8 mouse cellular contexts compared by ENCODE assay signal in the genomic region with DNA sequence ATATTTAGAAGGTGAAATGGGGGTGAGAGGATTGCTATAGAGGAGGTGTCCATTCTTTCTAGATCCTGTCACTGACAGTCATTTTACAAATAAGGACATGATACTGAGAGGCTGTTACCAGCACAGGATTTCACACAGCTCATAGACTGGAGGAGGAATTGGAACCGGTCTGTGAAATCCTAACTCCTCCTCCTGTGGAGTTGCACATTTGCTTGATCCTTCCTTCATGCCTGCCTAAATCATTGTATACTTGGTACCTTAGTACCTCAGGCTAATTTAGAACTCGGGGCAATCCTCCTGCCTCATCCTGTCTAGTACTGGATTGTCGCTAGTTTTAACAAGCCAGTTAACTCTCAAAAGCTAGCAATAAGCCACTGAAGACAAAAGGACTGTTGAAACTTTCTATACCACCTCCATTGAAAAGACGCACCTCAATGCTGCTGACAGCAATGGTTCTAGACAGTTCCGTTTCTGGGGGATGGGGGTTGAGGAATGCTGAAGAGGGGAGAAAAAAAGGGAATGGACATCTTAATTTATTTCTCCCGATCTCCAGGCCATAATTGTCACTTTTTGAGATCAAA. TPM values are rescaled to one million over a fixed set of nuclear protein-coding genes. Genes with fewer than 3 reads are reported as not detected.
DNase-seq lines count a peak whose midpoint lies in the region; ATAC-seq and TF ChIP-seq lines count a peak whose summit lies in the region.

No protein-coding gene starts in this region.

- peaks cover 20% of the 10 kb centered on the region for H3K4me1 ChIP-seq in lung, embryonic 14.5 days (ENCODE audit: insufficient read depth)
- H3K4me1 ChIP-seq in embryonic facial prominence, embryonic 14.5 days (ENCODE audit: control insufficient read depth, insufficient read depth, low read length) = peaks cover 24% of the 10 kb centered on the region
- peaks cover 14% of the 10 kb centered on the region for H3K4me1 ChIP-seq in intestine, embryonic 16.5 days (ENCODE audit: control insufficient read depth, insufficient read depth, low read length)
- peaks cover 18% of the 10 kb centered on the region for H3K4me1 ChIP-seq in neural tube, embryonic 14.5 days (ENCODE audit: control insufficient read depth, insufficient read depth, low read length)

- DNase-seq in lung, embryonic 14.5 days = peak; percentile 10
- DNase-seq in lung, adult 18-20 months = no peak
- DNase-seq in embryonic facial prominence, embryonic 14.5 days (ENCODE audit: low spot score) = no peak
- DNase-seq in urinary bladder, postnatal 4 days (ENCODE audit: low spot score in 2 of 2) = no peak
- no peak for DNase-seq in layer of hippocampus, adult 11-12 months (ENCODE audit: low spot score)
- no peak for DNase-seq in embryo, embryonic 10 days (ENCODE audit: low spot score)

- H3K36me3 ChIP-seq in lung, embryonic 14.5 days (ENCODE audit: insufficient read depth) = no peaks in the 10 kb centered on the region
- H3K36me3 ChIP-seq in embryonic facial prominence, embryonic 14.5 days (ENCODE audit: control insufficient read depth, insufficient read depth, low read length) = no peaks in the 10 kb centered on the region
- H3K36me3 ChIP-seq in intestine, embryonic 16.5 days (ENCODE audit: control insufficient read depth, insufficient read depth, low read length) = no peaks in the 10 kb centered on the region
- H3K36me3 ChIP-seq in neural tube, embryonic 14.5 days (ENCODE audit: control insufficient read depth, insufficient read depth, low read length) = no peaks in the 10 kb centered on the region

- peak overlapping the region; percentile 85 for H3K9ac ChIP-seq in lung, embryonic 14.5 days
- peak overlapping the region; percentile 87 for H3K9ac ChIP-seq in embryonic facial prominence, embryonic 14.5 days (ENCODE audit: low read depth, low read length)
- peak overlapping the region; percentile 93 for H3K9ac ChIP-seq in intestine, embryonic 16.5 days (ENCODE audit: low read depth, low read length)
- H3K9ac ChIP-seq in neural tube, embryonic 14.5 days (replicated peaks; ENCODE audit: low read depth, low read length) = peak overlapping the region; percentile 82; the same call in 1 of the 2 replicates

- H3K9me3 ChIP-seq in lung, embryonic 14.5 days (ENCODE audit: low read depth, low read length) = no peaks in the 10 kb centered on the region
- no peaks in the 10 kb centered on the region for H3K9me3 ChIP-seq in embryonic facial prominence, embryonic 14.5 days (ENCODE audit: control insufficient read depth, low read length)
- no peaks in the 10 kb centered on the region for H3K9me3 ChIP-seq in intestine, embryonic 16.5 days (ENCODE audit: control insufficient read depth, low read length)
- no peaks in the 10 kb centered on the region for H3K9me3 ChIP-seq in neural tube, embryonic 14.5 days (ENCODE audit: control insufficient read depth, low read length)

- peak overlapping the region; percentile 89 for H3K4me3 ChIP-seq in lung, embryonic 14.5 days (ENCODE audit: low read depth, low read length)
- H3K4me3 ChIP-seq in embryonic facial prominence, embryonic 14.5 days (ENCODE audit: low read depth, low read length) = peak overlapping the region; percentile 86
- peak overlapping the region; percentile 97 for H3K4me3 ChIP-seq in intestine, embryonic 16.5 days (ENCODE audit: low read length)
- peak overlapping the region; percentile 81 for H3K4me3 ChIP-seq in neural tube, embryonic 14.5 days (ENCODE audit: low read depth, low read length)

- 3% methylated on average over 6 of the region's 6 CpGs for WGBS in lung, embryonic 14.5 days
- 1% methylated on average over 6 of the region's 6 CpGs for WGBS in embryonic facial prominence, embryonic 14.5 days
- 3% methylated on average over 6 of the region's 6 CpGs for WGBS in intestine, embryonic 16.5 days
- WGBS in neural tube, embryonic 14.5 days = 4% methylated on average over 6 of the region's 6 CpGs

- H3K4me2 ChIP-seq in lung, embryonic 14.5 days = peak overlapping the region; percentile 94
- peak overlapping the region; percentile 82 for H3K4me2 ChIP-seq in embryonic facial prominence, embryonic 14.5 days (ENCODE audit: low read depth, low read length)
- H3K4me2 ChIP-seq in intestine, embryonic 16.5 days (ENCODE audit: low read depth, low read length) = peak overlapping the region; percentile 77
- peak overlapping the region; percentile 87 for H3K4me2 ChIP-seq in neural tube, embryonic 14.5 days (ENCODE audit: low read depth, low read length)

- peak; percentile 7; the same call in 1 of the 2 replicates for ATAC-seq in lung, embryonic 14.5 days (ENCODE audit: insufficient read depth)
- peak; percentile 27; the same call in 1 of the 2 replicates for ATAC-seq in embryonic facial prominence, embryonic 14.5 days (ENCODE audit: low read depth)
- ATAC-seq in intestine, embryonic 16.5 days = 0 out of 2 replicates have a peak, but pooled peaks have one; percentile 12
- peak; percentile 29; the same call in 1 of the 2 replicates for ATAC-seq in neural tube, embryonic 14.5 days (ENCODE audit: low read depth)

- H3K27ac ChIP-seq in lung, embryonic 14.5 days (ENCODE audit: low read depth) = peak overlapping the region; percentile 72
- H3K27ac ChIP-seq in embryonic facial prominence, embryonic 14.5 days (replicated peaks; ENCODE audit: low read depth, low read length) = peak overlapping the region; percentile 71; the same call in 1 of the 2 replicates
- peak overlapping the region; percentile 17; the same call in 1 of the 2 replicates for H3K27ac ChIP-seq in intestine, embryonic 16.5 days (ENCODE audit: low read length)
- H3K27ac ChIP-seq in neural tube, embryonic 14.5 days (ENCODE audit: low read depth, low read length) = peak overlapping the region; percentile 93

- peaks cover 28% of the 10 kb centered on the region for H3K27me3 ChIP-seq in lung, embryonic 14.5 days (ENCODE audit: insufficient read depth, low read length)
- peaks cover 26% of the 10 kb centered on the region for H3K27me3 ChIP-seq in embryonic facial prominence, embryonic 14.5 days (replicated peaks; ENCODE audit: control insufficient read depth, insufficient read depth, low read length)
- H3K27me3 ChIP-seq in intestine, embryonic 16.5 days (replicated peaks; ENCODE audit: control insufficient read depth, insufficient read depth, low read length) = peaks cover 13% of the 10 kb centered on the region; the same call in 1 of the 2 replicates
- peaks cover 24% of the 10 kb centered on the region for H3K27me3 ChIP-seq in neural tube, embryonic 14.5 days (ENCODE audit: control insufficient read depth, insufficient read depth, low read length)

- TF ChIP-seq CTCF in lung, embryonic 14.5 days (IDR thresholded peaks at IDR 0.05; ENCODE audit: low read depth) = no peak

RNA-seq across cellular contexts. Expression of a gene that starts 0.6 kb away (rescaled TPM):
- 91.6 and 94.1 TPM in 2 replicates for polyA plus RNA-seq in lung, embryonic 14.5 days (2014; fragmentation: Nextera tagmentation; extraction: Ambion mirVana)
- polyA plus RNA-seq in embryonic facial prominence, embryonic 14.5 days (2014; fragmentation: Nextera tagmentation; extraction: Ambion mirVana) = 84.5 and 101 TPM in 2 replicates
- polyA plus RNA-seq in intestine, embryonic 16.5 days (2015; fragmentation: Nextera tagmentation; extraction: Ambion mirVana) = 73.5 and 84.5 TPM in 2 replicates
- 122 and 147 TPM in 2 replicates for polyA plus RNA-seq in neural tube, embryonic 14.5 days (2014; fragmentation: Nextera tagmentation; extraction: Ambion mirVana)

RNA-seq across cellular contexts. Expression of a gene that starts 8.9 kb away (rescaled TPM):
- polyA plus RNA-seq in lung, embryonic 14.5 days (2014; fragmentation: Nextera tagmentation; extraction: Ambion mirVana) = 0.96 and 1.3 TPM in 2 replicates
- 3.1 and 6.3 TPM in 2 replicates for polyA plus RNA-seq in embryonic facial prominence, embryonic 14.5 days (2014; fragmentation: Nextera tagmentation; extraction: Ambion mirVana)
- polyA plus RNA-seq in intestine, embryonic 16.5 days (2015; fragmentation: Nextera tagmentation; extraction: Ambion mirVana) = 1.9 and 2.4 TPM in 2 replicates
- polyA plus RNA-seq in neural tube, embryonic 14.5 days (2014; fragmentation: Nextera tagmentation; extraction: Ambion mirVana) = 4.2 and 7.8 TPM in 2 replicates

RNA-seq across cellular contexts. Expression of a gene that starts 8.9 kb away (rescaled TPM):
- polyA plus RNA-seq in lung, embryonic 14.5 days (2014; fragmentation: Nextera tagmentation; extraction: Ambion mirVana) = 5.6 and 8.5 TPM in 2 replicates
- polyA plus RNA-seq in embryonic facial prominence, embryonic 14.5 days (2014; fragmentation: Nextera tagmentation; extraction: Ambion mirVana) = 5.8 and 7.0 TPM in 2 replicates
- 2.9 and 4.6 TPM in 2 replicates for polyA plus RNA-seq in intestine, embryonic 16.5 days (2015; fragmentation: Nextera tagmentation; extraction: Ambion mirVana)
- 18.2 and 25.7 TPM in 2 replicates for polyA plus RNA-seq in neural tube, embryonic 14.5 days (2014; fragmentation: Nextera tagmentation; extraction: Ambion mirVana)

RNA-seq across cellular contexts. Expression of a gene that starts 29.9 kb away (rescaled TPM):
- polyA plus RNA-seq in lung, embryonic 14.5 days (2014; fragmentation: Nextera tagmentation; extraction: Ambion mirVana) = 22.7 and 26.7 TPM in 2 replicates
- polyA plus RNA-seq in embryonic facial prominence, embryonic 14.5 days (2014; fragmentation: Nextera tagmentation; extraction: Ambion mirVana) = 25.8 and 30.4 TPM in 2 replicates
- polyA plus RNA-seq in intestine, embryonic 16.5 days (2015; fragmentation: Nextera tagmentation; extraction: Ambion mirVana) = 24.4 and 26.1 TPM in 2 replicates
- 6.3 and 8.8 TPM in 2 replicates for polyA plus RNA-seq in neural tube, embryonic 14.5 days (2014; fragmentation: Nextera tagmentation; extraction: Ambion mirVana)

RNA-seq across cellular contexts. Expression of a gene that starts 39.9 kb away (rescaled TPM):
- polyA plus RNA-seq in lung, embryonic 14.5 days (2014; fragmentation: Nextera tagmentation; extraction: Ambion mirVana) = 12.7 and 13.3 TPM in 2 replicates
- 13.6 and 14.1 TPM in 2 replicates for polyA plus RNA-seq in embryonic facial prominence, embryonic 14.5 days (2014; fragmentation: Nextera tagmentation; extraction: Ambion mirVana)
- polyA plus RNA-seq in intestine, embryonic 16.5 days (2015; fragmentation: Nextera tagmentation; extraction: Ambion mirVana) = 8.2 and 8.8 TPM in 2 replicates
- 13.5 and 14.3 TPM in 2 replicates for polyA plus RNA-seq in neural tube, embryonic 14.5 days (2014; fragmentation: Nextera tagmentation; extraction: Ambion mirVana)

Comparison
In these comparisons a context has a peak if more than half of its experiments do, and no peak if none do; other contexts are left out.
1. H3K27ac ChIP-seq: peak in every context shown above with its lines; median percentile 93 in neural tube, embryonic 14.5 days; 72 in lung, embryonic 14.5 days; 71 in embryonic facial prominence, embryonic 14.5 days; 17 in intestine, embryonic 16.5 days.